Mouse (Mus musculus): ENCODE data around the gene Platr17.

GRCm38 (mm10) chr17:33948905-33949537, 44.1 kb downstream of the Platr17 start:
- no peak for TF ChIP-seq GATA1 (IDR thresholded peaks at IDR 0.05; ENCODE audit: low read length)
- no peak for TF ChIP-seq TAL1 (IDR thresholded peaks at IDR 0.05; ENCODE audit: low read length)
